Mouse (Mus musculus) G1E (cell line): ENCODE results near the gene Sox12. TPM values are rescaled to one million over a fixed set of nuclear protein-coding genes. Genes with fewer than 3 reads are reported as not detected.

Experiments used
- ATAC-seq: 2 replicates; pipeline ENCODE4 v1.8.0; 2016; ENCODE audit warnings: mild to moderate bottlenecking; ENCODE audit not compliant: insufficient number of reproducible peaks, poor library complexity, low FRiP score, severe bottlenecking; ENCODE audit errors: extremely low read depth
- DNase-seq: peaks from one replicate; pipeline ENCODE4 v3.0.0; 2012; ENCODE audit warnings: low spot score
- H3K27me3 ChIP-seq: 2 replicates; pipeline ENCODE4 v1.6.1; 2012; ENCODE audit warnings: mild to moderate bottlenecking, low read length, inconsistent platforms; ENCODE audit not compliant: insufficient read depth
- H3K36me3 ChIP-seq: replicated peaks from 2 replicates; pipeline ENCODE3; 2012; ENCODE audit warnings: mild to moderate bottlenecking, inconsistent platforms
- H3K4me1 ChIP-seq: 2 replicates; pipeline ENCODE4 v1.6.1; 2012; ENCODE audit warnings: low read depth, low read length, inconsistent platforms, mixed read lengths; ENCODE audit not compliant: insufficient read depth
- H3K4me3 ChIP-seq: 2 replicates; pipeline ENCODE4 v1.5.1; 2012; ENCODE audit warnings: low read depth, mild to moderate bottlenecking, inconsistent platforms, low read length, moderate library complexity, mixed read lengths
- H3K9me3 ChIP-seq: replicated peaks from 2 replicates; pipeline ENCODE4 v1.6.1; 2012; ENCODE audit warnings: inconsistent platforms
- CTCF ChIP-seq: IDR thresholded peaks from 2 replicates; pipeline ENCODE4 v1.5.1; 2012; ENCODE audit warnings: low read depth, low read length, inconsistent platforms, mixed read lengths
- GATA1 ChIP-seq: IDR thresholded peaks from 2 replicates; pipeline ENCODE4 v1.6.1; 2012; ENCODE audit warnings: borderline replicate concordance, low read length, inconsistent platforms, mixed read lengths
- GATA2 ChIP-seq: IDR thresholded peaks from 2 replicates; pipeline ENCODE4 v1.6.1; 2012; ENCODE audit warnings: low read depth, low read length, inconsistent platforms, borderline replicate concordance
- POLR2AphosphoS5 ChIP-seq: IDR thresholded peaks from 2 replicates; pipeline ENCODE4 v1.6.1; 2012; ENCODE audit warnings: low read depth, low read length, inconsistent platforms; ENCODE audit not compliant: insufficient replicate concordance
- TAL1 ChIP-seq: conservative IDR thresholded peaks from 2 replicates; pipeline ENCODE4 v1.6.1; 2012; ENCODE audit warnings: low read depth, low read length, inconsistent platforms, mixed read lengths
- polyA plus RNA-seq: library from polyadenylated mRNA; stranded (reverse); fragments of >175 nt; gene quantifications from 2 replicates; pipeline ENCODE4 v1.2.3, GENCODE M21; 2012
- total RNA-seq, 2 experiments: library from RNA; stranded (forward) in 1 of 2; stranded (reverse) in 1 of 2; fragments of 200-1000 nt in 1 of 2; fragments of >200 nt in 1 of 2; fragmentation: Nextera tagmentation in 1 of 2; gene quantifications; 2 replicates each; pipeline ENCODE4 v1.2.3; 2014 to 2017

Sox12 gene
- total and polyA plus RNA-seq, 3 experiments: 0.98 to 60.0 (median 29.4) TPM

DNA sequence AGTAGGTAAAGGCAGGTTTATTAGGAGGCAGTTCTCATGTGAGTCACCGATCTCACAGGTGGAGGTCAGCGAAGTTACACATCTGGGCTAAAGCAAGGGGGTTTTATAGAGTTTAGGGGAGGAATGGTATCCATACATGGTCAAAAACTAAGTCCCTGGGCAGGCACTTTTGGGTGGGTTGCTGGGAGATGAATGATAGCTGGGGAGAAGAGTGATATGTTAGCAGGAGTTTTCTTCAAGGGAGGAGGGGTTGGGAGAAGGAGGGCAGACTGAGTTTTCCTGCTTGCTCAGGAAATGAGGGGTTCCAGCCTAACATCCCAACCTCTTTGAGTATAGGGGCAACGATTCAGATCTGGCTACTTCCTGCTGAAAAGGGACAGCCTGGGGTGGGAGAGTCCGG, 17.4 kb upstream of the Sox12 start, which contains the start of gene 6820408C15Rik:
Gene 6820408C15Rik (plus strand): TSS at position 301 of the 400 bp plus-strand sequence.
- Histone ChIP-seq H3K9me3 (peaks cover 43% of the 10 kb centered on the region), H3K4me1 (peaks cover 21% of the 10 kb centered on the region), H3K36me3 (peaks cover 20% of the 10 kb centered on the region), H3K27me3 (no peaks in the 10 kb centered on the region), H3K4me3 (peak within 1 kb of the TSS; percentile 78)
- no peak for DNase-seq
- TF ChIP-seq CTCF (no peak), TAL1 (no peak), POLR2AphosphoS5 (no peak), GATA1 (no peak), GATA2 (no peak)
- ATAC-seq: no peak

- peaks cover 27% of the 10 kb centered on the region for H3K4me1 ChIP-seq
These were observed 16.8 kb upstream of the Sox12 start, which contains the start of gene Zcchc3 for GRCm38 (mm10) chr2:152414591-152415165. Gene Zcchc3 (minus strand): TSS chr2:152415027.

GRCm38 (mm10) chr2:152413765-152414584, 16.1 kb upstream of the Sox12 start:
- DNase-seq: no peak
- ATAC-seq: no peak
- H3K9me3 ChIP-seq: peaks cover 34% of the 10 kb centered on the region
- no peaks in the 10 kb centered on the region for H3K27me3 ChIP-seq
- H3K4me3 ChIP-seq: peak overlapping the region; percentile 78
- peaks cover 20% of the 10 kb centered on the region for H3K36me3 ChIP-seq
- H3K4me1 ChIP-seq: peaks cover 31% of the 10 kb centered on the region
- TF ChIP-seq POLR2AphosphoS5: no peak
- TF ChIP-seq CTCF: no peak
- TF ChIP-seq TAL1: no peak
- no peak for TF ChIP-seq GATA2
- no peak for TF ChIP-seq GATA1

More at GRCm38 (mm10) chr2:152414591-152415165, 16.8 kb upstream of the Sox12 start, which contains the start of gene Zcchc3:
- no peak for ATAC-seq
- peaks cover 16% of the 10 kb centered on the region for H3K36me3 ChIP-seq
- peaks cover 37% of the 10 kb centered on the region for H3K9me3 ChIP-seq
- peak within 1 kb of the TSS; percentile 78 for H3K4me3 ChIP-seq
- H3K27me3 ChIP-seq: no peaks in the 10 kb centered on the region
- TF ChIP-seq POLR2AphosphoS5: no peak
- peak; percentile 64 for DNase-seq

DNA sequence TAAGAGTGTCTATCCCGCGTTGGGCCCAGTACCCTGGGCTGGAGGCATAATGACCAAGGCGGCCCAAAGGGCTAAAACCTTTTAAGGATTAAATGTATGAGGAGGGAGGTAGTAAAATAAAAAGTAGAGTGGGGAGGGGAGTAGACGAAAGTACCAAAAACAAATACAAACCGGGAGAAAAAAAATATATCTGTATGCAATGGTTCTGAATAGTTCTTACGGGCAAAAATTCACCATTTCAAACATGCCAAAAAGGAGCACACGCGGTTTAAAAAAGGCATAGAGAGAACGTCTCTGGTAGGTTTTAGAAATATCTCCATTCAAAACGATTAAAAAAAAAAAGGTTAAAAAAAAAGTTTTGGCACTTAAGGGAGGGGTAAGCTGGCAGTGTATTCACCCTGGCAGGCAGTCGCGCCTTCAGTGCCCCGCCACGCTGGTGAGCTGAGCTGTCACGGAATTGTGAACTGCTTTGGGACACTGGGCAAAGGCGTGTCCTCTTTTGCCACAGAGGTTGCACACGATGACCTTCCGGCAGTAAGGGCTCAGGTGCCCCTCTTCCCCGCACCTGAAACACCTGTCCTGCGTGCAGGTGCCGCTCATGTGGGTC, 15.4 kb upstream of the Sox12 start:
- H3K4me3 ChIP-seq: peak overlapping the region; percentile 78
- peaks cover 31% of the 10 kb centered on the region for H3K4me1 ChIP-seq
- H3K9me3 ChIP-seq: peaks cover 31% of the 10 kb centered on the region
- TF ChIP-seq GATA1: no peak
- no peak for TF ChIP-seq TAL1
- no peak for TF ChIP-seq CTCF
- no peak for TF ChIP-seq POLR2AphosphoS5
- TF ChIP-seq GATA2: no peak
- peaks cover 17% of the 10 kb centered on the region for H3K36me3 ChIP-seq
- H3K27me3 ChIP-seq: no peaks in the 10 kb centered on the region
- ATAC-seq (no peak), DNase-seq (no peak)

DNA sequence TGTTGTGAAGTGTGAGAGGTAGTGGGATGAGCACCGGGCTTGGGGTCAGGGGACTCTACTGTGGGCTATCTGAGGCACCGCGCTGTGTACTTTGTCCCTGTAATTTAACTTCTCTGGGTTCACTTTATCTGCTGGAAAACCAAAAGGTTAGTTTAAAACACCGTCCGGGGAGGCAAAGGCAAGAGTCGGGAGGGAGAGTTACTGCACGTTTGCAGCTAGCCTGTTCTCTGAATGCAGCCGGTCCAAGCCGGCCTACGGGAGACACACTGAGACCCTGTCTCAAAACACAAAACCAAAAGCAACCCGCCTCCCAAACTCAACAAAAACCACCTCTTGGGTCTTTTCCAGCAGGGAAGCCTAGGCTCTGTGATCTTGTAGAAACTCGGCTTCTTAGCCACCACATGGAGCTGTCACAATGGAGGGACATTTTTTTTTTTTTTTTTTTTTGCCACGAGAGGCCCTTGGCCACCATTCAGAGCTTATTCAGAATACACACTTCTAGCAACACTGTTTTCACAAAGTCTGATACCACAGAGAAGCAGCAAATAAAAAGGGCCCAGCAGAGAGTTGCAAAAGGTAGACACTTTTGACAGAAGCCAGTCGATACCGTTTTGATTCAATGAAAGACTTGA, 14.8 kb upstream of the Sox12 start:
- Histone ChIP-seq H3K27me3 (no peaks in the 10 kb centered on the region), H3K4me3 (peak overlapping the region; percentile 78), H3K4me1 (peaks cover 31% of the 10 kb centered on the region), H3K36me3 (peaks cover 15% of the 10 kb centered on the region), H3K9me3 (peaks cover 31% of the 10 kb centered on the region)
- TF ChIP-seq TAL1 (no peak), POLR2AphosphoS5 (no peak), GATA2 (no peak), GATA1 (no peak), CTCF (no peak)
- no peak for ATAC-seq
- no peak for DNase-seq
